Mouse (Mus musculus) ES-E14 (cell line): ENCODE results near the gene Baiap3. TPM values are rescaled to one million over a fixed set of nuclear protein-coding genes. Genes with fewer than 3 reads are reported as not detected.

Experiments used
- DNase-seq: peaks from one replicate; pipeline ENCODE4 v3.0.0-alpha.2; 2013; ENCODE audit warnings: low read depth, low spot score
- H3K27ac ChIP-seq: 2 replicates; pipeline ENCODE4 v1.5.1; 2012; ENCODE audit warnings: low read depth, mild to moderate bottlenecking, low read length, moderate library complexity, mixed read lengths; ENCODE audit not compliant: poor library complexity, insufficient read depth, severe bottlenecking
- H3K36me3 ChIP-seq: 2 replicates; pipeline ENCODE4 v1.6.1; 2012; ENCODE audit warnings: mild to moderate bottlenecking, low read length, moderate library complexity, mixed read lengths; ENCODE audit not compliant: control insufficient read depth, poor library complexity, insufficient read depth, severe bottlenecking
- H3K4me1 ChIP-seq, 2 experiments: fragments of 150-350 bp in 1 of 2; sonication (generic) in 1 of 2; 2 replicates each; pipeline ENCODE4 v1.6.1; 2012; ENCODE audit warnings: low read length in 2 of 2, mild to moderate bottlenecking in 1 of 2, mixed read lengths in 1 of 2; ENCODE audit not compliant: control insufficient read depth in 2 of 2, insufficient read depth in 2 of 2, poor library complexity in 1 of 2
- H3K4me3 ChIP-seq, 2 experiments: fragments of 150-350 bp in 1 of 2; sonication (generic) in 1 of 2; 2 replicates each; pipeline ENCODE4 v1.5.1; 2012; ENCODE audit warnings: low read length in 2 of 2, low read depth in 1 of 2, mild to moderate bottlenecking in 1 of 2, mixed read lengths in 1 of 2; ENCODE audit not compliant: insufficient read depth in 1 of 2, poor library complexity in 1 of 2, severe bottlenecking in 1 of 2
- H3K9ac ChIP-seq: 2 replicates; pipeline ENCODE4 v1.6.1; 2012; ENCODE audit warnings: low read depth, mild to moderate bottlenecking, low read length, mixed read lengths; ENCODE audit not compliant: poor library complexity, insufficient read depth, severe bottlenecking
- H3K9me3 ChIP-seq: fragments of 150-350 bp; sonication (generic); 2 replicates; pipeline ENCODE4 v1.6.1; 2012; ENCODE audit warnings: low read depth, mild to moderate bottlenecking, low read length; ENCODE audit not compliant: control insufficient read depth, insufficient read depth
- CHD2 ChIP-seq: IDR thresholded peaks from 2 replicates; pipeline ENCODE4 v1.6.1; 2014; ENCODE audit warnings: mild to moderate bottlenecking, low read depth, low read length, inconsistent platforms
- HCFC1 ChIP-seq: IDR thresholded peaks from 2 replicates; pipeline ENCODE4 v1.6.1; 2012; ENCODE audit warnings: low read length, inconsistent platforms, borderline replicate concordance; ENCODE audit not compliant: insufficient read depth
- MAFK ChIP-seq: IDR thresholded peaks from 2 replicates; pipeline ENCODE4 v1.6.1; 2014; ENCODE audit warnings: mild to moderate bottlenecking, low read depth, low read length, inconsistent platforms; ENCODE audit not compliant: insufficient read depth
- ZC3H11A ChIP-seq: IDR thresholded peaks from 2 replicates; pipeline ENCODE4 v1.6.1; 2012; ENCODE audit warnings: low read depth, mild to moderate bottlenecking, inconsistent platforms, low read length, borderline replicate concordance
- ZNF384 ChIP-seq: IDR thresholded peaks from 2 replicates; pipeline ENCODE4 v1.6.1; 2012; ENCODE audit warnings: low read depth, low read length, inconsistent platforms
- in situ Hi-C, 2 experiments: fragments of 600-800 bp; cut with MboI; formaldehyde crosslinking; loops; one replicate each; pipeline ENCODE4 v1.15.1; 2025; ENCODE audit warnings: low sequenced_read_pairs in 2 of 2, inconsistent platforms in 1 of 2; ENCODE audit not compliant: unreplicated experiment in 2 of 2
- total RNA-seq: library from RNA; depleted of rRNA; stranded (reverse); fragments of 300-350 nt; gene quantifications from 2 replicates; pipeline ENCODE4 v1.2.3, GENCODE M21; 2012

Baiap3 gene
- total RNA-seq, 1 experiment: 1.9 TPM

DNA sequence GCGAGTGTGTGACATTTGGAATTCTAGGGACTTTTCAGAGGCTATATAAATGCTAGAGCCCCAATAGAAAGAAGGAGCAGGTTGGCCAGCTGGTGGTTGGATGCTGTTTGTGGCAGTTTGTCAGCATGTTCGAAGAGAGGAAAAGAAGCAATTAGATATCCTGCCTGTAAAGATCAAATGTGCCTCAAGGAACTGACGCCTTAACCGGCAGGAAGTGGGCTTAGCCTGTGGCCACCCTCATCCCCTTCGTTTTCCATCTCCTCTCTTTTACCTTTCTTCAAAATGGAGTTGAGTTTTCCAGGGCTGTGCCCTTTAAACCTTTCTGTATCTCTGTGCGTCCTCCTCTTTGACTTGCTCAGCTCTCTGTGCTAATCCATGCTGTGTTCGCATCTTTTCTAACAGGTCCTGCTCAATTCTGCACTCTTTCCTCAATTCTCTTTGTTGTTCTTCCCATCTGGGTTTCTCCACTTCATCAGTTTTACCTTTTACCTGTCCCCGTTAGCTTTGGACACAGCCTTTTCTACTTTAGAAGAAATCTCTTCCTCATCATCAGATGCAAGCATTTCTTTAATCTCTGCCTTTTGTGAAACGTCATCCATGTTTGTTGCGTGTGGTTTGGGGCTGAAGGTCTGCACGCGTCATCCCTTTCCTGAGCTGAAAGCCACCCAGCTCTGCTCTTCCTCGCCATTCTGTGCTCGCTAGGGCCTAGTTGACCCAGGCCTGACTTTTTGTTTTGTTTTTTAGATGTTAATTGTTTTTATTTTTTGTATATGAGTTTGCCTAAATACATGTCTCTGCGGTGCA, 36.5 kb downstream of the Baiap3 start:
- DNase-seq: no peak
- peaks cover 4% of the 10 kb centered on the region; the same call in 1 of the 2 replicates for H3K36me3 ChIP-seq
- no peaks in the 10 kb centered on the region for H3K9me3 ChIP-seq
- TF ChIP-seq ZNF384 (no peak), MAFK (no peak)
- H3K4me3 ChIP-seq: no peak overlapping the region
- no peak overlapping the region for H3K27ac ChIP-seq
- in situ Hi-C loops: no loop called here
- H3K4me1 ChIP-seq: peaks cover 2 to 8% of the 10 kb centered on the region in 2 experiments; a peak in 1 of 4 replicates
- H3K9ac ChIP-seq: no peak overlapping the region

DNA sequence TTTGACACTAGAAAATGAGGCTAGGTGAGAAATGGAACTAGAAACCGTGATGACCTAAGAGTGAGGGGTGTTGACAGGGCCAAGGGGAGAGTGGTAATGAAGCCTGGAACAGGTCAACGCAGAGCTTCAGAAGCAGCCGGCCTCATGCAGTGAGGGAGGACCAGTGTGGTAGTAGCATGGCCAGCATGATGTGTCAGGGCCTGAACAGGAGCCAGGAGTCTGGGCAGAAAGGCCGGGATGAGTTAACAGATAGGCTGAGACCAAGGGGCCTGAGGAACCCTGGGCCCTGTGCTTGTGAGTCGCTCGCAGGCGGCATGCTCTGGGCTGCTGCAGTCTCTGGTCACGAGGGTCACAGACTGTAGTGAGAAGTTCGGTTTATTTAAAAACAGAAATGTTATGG, 37.2 kb downstream of the Baiap3 start:
- in situ Hi-C loops: no loop called here
- DNase-seq: no peak
- Histone ChIP-seq H3K27ac (no peak overlapping the region), H3K9ac (no peak overlapping the region), H3K9me3 (no peaks in the 10 kb centered on the region), H3K36me3 (peaks cover 6% of the 10 kb centered on the region; the same call in 1 of the 2 replicates), H3K4me3 (no peak overlapping the region), H3K4me1 (peaks cover 2 to 8% of the 10 kb centered on the region in 2 experiments; a peak in 1 of 4 replicates)
- TF ChIP-seq CHD2 (no peak), MAFK (no peak), ZNF384 (no peak), ZC3H11A (no peak), HCFC1 (no peak)

DNA sequence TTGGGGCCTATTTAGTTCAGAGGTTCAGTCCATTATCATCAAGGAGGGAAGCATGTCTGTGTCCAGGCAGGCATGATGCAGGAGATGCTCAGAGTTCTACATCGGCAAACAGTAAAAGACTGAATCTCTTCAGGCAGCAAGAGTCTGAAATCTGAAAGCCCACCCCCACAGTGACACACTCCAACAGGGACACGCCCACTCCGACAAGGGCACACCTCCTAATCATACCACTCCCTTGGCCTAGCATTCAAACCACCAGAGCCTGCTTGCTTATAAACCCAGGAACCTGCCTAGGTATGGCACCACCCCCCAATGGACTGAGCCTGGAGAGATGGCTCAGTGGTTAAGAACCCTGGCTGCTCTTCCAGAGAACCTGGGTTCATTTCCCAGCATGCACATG, 40.7 kb downstream of the Baiap3 start:
- H3K9ac ChIP-seq: no peak overlapping the region
- TF ChIP-seq ZC3H11A (no peak), MAFK (no peak), HCFC1 (no peak), CHD2 (no peak), ZNF384 (no peak)
- no peak overlapping the region for H3K4me3 ChIP-seq
- no peaks in the 10 kb centered on the region for H3K4me1 ChIP-seq
- no peak overlapping the region for H3K27ac ChIP-seq
- H3K36me3 ChIP-seq: peaks cover 18% of the 10 kb centered on the region; the same call in 1 of the 2 replicates
- in situ Hi-C loops: no loop called here
- no peaks in the 10 kb centered on the region for H3K9me3 ChIP-seq
- no peak for DNase-seq

DNA sequence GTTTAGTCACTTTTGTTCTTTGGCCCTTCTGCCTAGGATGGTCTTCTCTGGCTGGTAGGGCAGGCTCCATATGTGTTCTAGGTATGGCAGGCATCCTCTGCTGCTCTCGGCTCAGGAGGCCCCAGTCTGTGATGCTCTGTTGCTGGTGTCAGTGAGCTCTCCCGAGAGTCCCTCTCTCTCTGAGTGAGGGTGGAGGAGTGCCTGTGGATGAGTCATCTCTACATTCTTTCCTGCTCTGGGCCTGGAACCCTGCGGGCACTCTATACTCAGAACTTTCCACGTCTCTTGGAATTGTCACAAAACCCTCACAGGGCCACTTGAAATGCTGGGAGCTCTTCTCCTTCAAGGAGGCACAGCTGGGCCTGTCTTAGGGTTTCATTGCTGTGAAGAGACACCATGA, 44.5 kb downstream of the Baiap3 start:
- no peak for DNase-seq
- H3K9ac ChIP-seq: no peak overlapping the region
- no peaks in the 10 kb centered on the region for H3K9me3 ChIP-seq
- peaks cover 26% of the 10 kb centered on the region; the same call in 1 of the 2 replicates for H3K36me3 ChIP-seq
- no peak overlapping the region for H3K4me3 ChIP-seq
- no peaks in the 10 kb centered on the region for H3K4me1 ChIP-seq
- no peak for TF ChIP-seq ZC3H11A
- no peak for TF ChIP-seq MAFK
- no peak for TF ChIP-seq ZNF384
- no peak for TF ChIP-seq HCFC1
- in situ Hi-C loops: no loop called here
- no peak overlapping the region for H3K27ac ChIP-seq
